Mouse (Mus musculus): Measurements from ENCODE around the gene Ubap1. TPM values are rescaled to one million over a fixed set of nuclear protein-coding genes. Genes with fewer than 3 reads are reported as not detected.

The Ubap1 gene
- total RNA-seq, 2 experiments from 2014 or later = 43.6 to 49.9 TPM

GRCm38 (mm10) chr4:41406597-41406996 lies 57.8 kb downstream of the Ubap1 start:
- no peak for ATAC-seq (ENCODE audit: poor library complexity, severe bottlenecking)

GRCm38 (mm10) chr4:41407353-41407752 lies 58.6 kb downstream of the Ubap1 start:
- peak; percentile 56 for ATAC-seq (ENCODE audit: poor library complexity, severe bottlenecking)

- no peak for ATAC-seq (ENCODE audit: poor library complexity, severe bottlenecking)
Observed at GRCm38 (mm10) chr4:41409341-41409740, 60.5 kb downstream of the Ubap1 start.

- no peak for ATAC-seq (ENCODE audit: poor library complexity, severe bottlenecking)
Observed at GRCm38 (mm10) chr4:41416966-41417365, 68.2 kb downstream of the Ubap1 start.

DNA sequence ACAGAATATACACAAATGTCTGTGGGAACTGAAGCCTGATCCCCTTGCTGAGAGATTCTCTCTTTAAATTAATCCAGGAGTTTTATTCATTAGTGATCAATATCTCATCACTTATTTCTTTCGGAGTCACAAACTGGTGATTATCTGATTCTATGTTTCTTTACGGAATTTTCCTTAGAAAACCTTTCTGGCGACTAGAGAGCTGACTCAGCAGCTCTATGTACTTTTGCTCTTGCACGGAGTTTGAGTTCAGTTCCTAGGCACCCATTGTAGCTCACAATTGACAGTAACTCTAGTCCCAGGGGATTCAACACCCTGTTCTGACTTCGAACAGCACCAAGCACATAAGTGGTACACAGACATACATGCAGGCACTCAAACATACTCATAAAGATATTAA lies 90.1 kb downstream of the Ubap1 start:
- no peak for ATAC-seq (ENCODE audit: poor library complexity, severe bottlenecking)

Other genes starting within 250 kb of the Ubap1 start
- gene Nol6, start 224.5 kb upstream of the Ubap1 start, total RNA-seq (2015) = 9.2 and 10.0 TPM in 2 replicates
- gene Nol6, start 224.5 kb upstream of the Ubap1 start, total RNA-seq (2017) = 8.2 and 13.4 TPM in 2 replicates
- gene Ube2r2, start 213.3 kb upstream of the Ubap1 start, total RNA-seq (2015) = 145 and 156 TPM in 2 replicates
- gene Ube2r2, start 213.3 kb upstream of the Ubap1 start, total RNA-seq (2017) = 34.4 and 41.3 TPM in 2 replicates
- gene Ubap2, start 73.9 kb upstream of the Ubap1 start, total RNA-seq (2015) = 26.1 and 35.6 TPM in 2 replicates
- gene Ubap2, start 73.9 kb upstream of the Ubap1 start, total RNA-seq (2017) = 11.3 and 12.3 TPM in 2 replicates
- 50.4 and 52.9 TPM in 2 replicates for gene Dcaf12, start 34.1 kb upstream of the Ubap1 start, total RNA-seq (2015)
- gene Dcaf12, start 34.1 kb upstream of the Ubap1 start, total RNA-seq (2017) = 46.9 and 51.0 TPM in 2 replicates
- 10.7 and 16.0 TPM in 2 replicates for gene Kif24, start 115.9 kb downstream of the Ubap1 start, total RNA-seq (2015)
- gene Kif24, start 115.9 kb downstream of the Ubap1 start, total RNA-seq (2017) = 7.0 and 9.7 TPM in 2 replicates
- gene Nudt2, start 116.2 kb downstream of the Ubap1 start, total RNA-seq (2015) = 13.8 and 24.0 TPM in 2 replicates
- gene Nudt2, start 116.2 kb downstream of the Ubap1 start, total RNA-seq (2017) = 19.6 and 20.9 TPM in 2 replicates
- gene AI464131, start 154.1 kb downstream of the Ubap1 start, total RNA-seq (2015) = 0.04 TPM in 1 of 2 replicates, not detected in the other
- 0.07 TPM in 1 of 2 replicates, not detected in the other for gene AI464131, start 154.1 kb downstream of the Ubap1 start, total RNA-seq (2017)
- not detected in 2 replicates for gene 1110017D15Rik, start 168.3 kb downstream of the Ubap1 start, total RNA-seq (2015)
- gene 1110017D15Rik, start 168.3 kb downstream of the Ubap1 start, total RNA-seq (2017) = not detected in 2 replicates
- 6.1 and 8.9 TPM in 2 replicates for gene Fam219a, start 220.5 kb downstream of the Ubap1 start, total RNA-seq (2015)
- 1.7 and 3.1 TPM in 2 replicates for gene Fam219a, start 220.5 kb downstream of the Ubap1 start, total RNA-seq (2017)
- not detected in 2 replicates for gene Dnaic1, start 220.8 kb downstream of the Ubap1 start, total RNA-seq (2015)
- not detected in 2 replicates for gene Dnaic1, start 220.8 kb downstream of the Ubap1 start, total RNA-seq (2017)